ENCODE assay signal across 28 mouse cellular contexts in genomic region chr5:144049881-144050280, GRCm38 (mm10). TPM values are rescaled to one million over a fixed set of nuclear protein-coding genes. Genes with fewer than 3 reads are reported as not detected.
"Had no signal": no experiment of that assay in that cellular context is flagged by ENCODE, and none has a peak within 500 bp of the region (broad histone marks: within the 10 kb centered on the region; RNA-seq: fewer than 3 reads in every experiment).

No protein-coding gene starts in this region.

- ATAC-seq: hindbrain, embryonic 16.5 days; inflammation-experienced regulatory T-cells, adult 6 months; intestine, embryonic 15.5 days; intestine, postnatal 0 days had no signal

- H3K4me3 ChIP-seq: heart, embryonic 10.5 days; heart, embryonic 12.5 days; hindbrain, embryonic 10.5 days; hindbrain, embryonic 12.5 days; intestine, embryonic 15.5 days; layer of hippocampus, adult 2 months; limb, embryonic 10.5 days; limb, embryonic 12.5 days; liver, embryonic 13.5 days had no signal

- H3K9me3 ChIP-seq: heart, embryonic 10.5 days; heart, embryonic 12.5 days; hindbrain, embryonic 10.5 days; hindbrain, embryonic 12.5 days; intestine, embryonic 15.5 days; limb, embryonic 10.5 days; limb, embryonic 12.5 days; liver, embryonic 13.5 days had no signal

- DNase-seq: gastrocnemius, postnatal 14 days; gastrocnemius, postnatal 36 days; heart, adult 11 months; heart, postnatal 10 days; heart, postnatal 4 days; kidney, adult 18-20 months; kidney, adult 8-10 months; kidney, postnatal 10 days; kidney, postnatal 25 days; kidney, postnatal 4 days; liver; liver, embryonic 13.5 days had no signal

- H3K9ac ChIP-seq: heart, embryonic 12.5 days; hindbrain, embryonic 12.5 days; hindbrain, embryonic 14.5 days; intestine, embryonic 15.5 days; limb, embryonic 12.5 days; liver, embryonic 13.5 days had no signal

- H3K4me2 ChIP-seq: heart, embryonic 12.5 days; hindbrain, embryonic 12.5 days; hindbrain, embryonic 14.5 days; intestine, embryonic 15.5 days; limb, embryonic 12.5 days; liver, embryonic 11.5 days; liver, embryonic 13.5 days had no signal

- H3K27me3 ChIP-seq: heart, embryonic 12.5 days; hindbrain, embryonic 12.5 days; intestine, embryonic 15.5 days; limb, embryonic 12.5 days; liver, embryonic 13.5 days had no signal

- H3K4me1 ChIP-seq: heart, embryonic 10.5 days; heart, embryonic 12.5 days; hindbrain, embryonic 12.5 days; liver, embryonic 13.5 days had no signal

- H3K27ac ChIP-seq: heart, embryonic 10.5 days; hindbrain, embryonic 10.5 days; hindbrain, embryonic 12.5 days; hindbrain, embryonic 14.5 days; intestine, embryonic 15.5 days; layer of hippocampus, adult 2 months; limb, embryonic 10.5 days; limb, embryonic 12.5 days; liver, embryonic 13.5 days had no signal

- H3K36me3 ChIP-seq: heart, embryonic 10.5 days; heart, embryonic 12.5 days; hindbrain, embryonic 10.5 days; hindbrain, embryonic 12.5 days; intestine, embryonic 15.5 days; limb, embryonic 10.5 days; limb, embryonic 12.5 days; liver, embryonic 13.5 days had no signal

RNA-seq across cellular contexts. Expression of gene Ocm, which starts 23.4 kb away (rescaled TPM):
- polyA plus RNA-seq: gonadal fat pad, adult 2 months; heart, embryonic 12.5 days; heart, embryonic 14.5 days; hindbrain, embryonic 10.5 days; hindbrain, embryonic 12.5 days; hindbrain, embryonic 14.5 days; inflammation-experienced regulatory T-cells, adult 6 months; intestine, embryonic 15.5 days; intestine, postnatal 0 days; limb, embryonic 10.5 days; limb, embryonic 12.5 days; limb, embryonic 14.5 days; liver, embryonic 11.5 days; liver, embryonic 13.5 days had no signal
